Mouse (Mus musculus) myocyte (in vitro differentiated cells): ENCODE measurements around the gene Fars2.

Experiments used
- CEBPB ChIP-seq: IDR thresholded peaks from 2 replicates; pipeline ENCODE4 v1.6.1; 2011; ENCODE audit warnings: mild to moderate bottlenecking, moderate library complexity; ENCODE audit not compliant: poor library complexity, insufficient read depth, severe bottlenecking
- E2F4 ChIP-seq: IDR thresholded peaks from one replicate; pipeline ENCODE4 v1.6.1; 2011; ENCODE audit warnings: mild to moderate bottlenecking, control low read depth, moderate library complexity; ENCODE audit not compliant: insufficient read depth
- MYOD1 ChIP-seq, 3 experiments: IDR thresholded peaks; one replicate each; pipeline ENCODE4 v1.6.1; 2011; ENCODE audit warnings: control low read depth in 2 of 3, low read depth in 2 of 3, mild to moderate bottlenecking in 2 of 3, moderate library complexity in 1 of 3; ENCODE audit not compliant: insufficient read length in 2 of 3, control insufficient read depth in 1 of 3
- POLR2A ChIP-seq: IDR thresholded peaks from one replicate; pipeline ENCODE4 v1.6.1; 2011; ENCODE audit warnings: low read depth, mild to moderate bottlenecking, control low read depth, moderate library complexity; ENCODE audit not compliant: insufficient read length
- POLR2AphosphoS2 ChIP-seq: IDR thresholded peaks from one replicate; pipeline ENCODE4 v1.6.1; 2011; ENCODE audit warnings: low read depth, control low read depth; ENCODE audit not compliant: insufficient read length
- REST ChIP-seq: IDR thresholded peaks from one replicate; pipeline ENCODE4 v1.6.1; 2011; ENCODE audit warnings: mild to moderate bottlenecking, control low read depth, moderate library complexity; ENCODE audit not compliant: insufficient read depth, insufficient read length
- SRF ChIP-seq: IDR thresholded peaks from one replicate; pipeline ENCODE4 v1.6.1; 2011; ENCODE audit warnings: low read depth; ENCODE audit not compliant: control insufficient read depth, insufficient read length
- TCF12 ChIP-seq: IDR thresholded peaks from one replicate; pipeline ENCODE4 v1.6.1; 2011; ENCODE audit warnings: mild to moderate bottlenecking, control low read depth; ENCODE audit not compliant: poor library complexity, insufficient read depth, severe bottlenecking

- no peak for TF ChIP-seq POLR2AphosphoS2
- TF ChIP-seq MYOD1 (IDR thresholded peaks at IDR 0.05; ENCODE audit: control insufficient read depth in 1 of 3, insufficient read length in 2 of 3, low read depth in 2 of 3) = no peak
- TF ChIP-seq TCF12 = no peak
- no peak for TF ChIP-seq POLR2A
- no peak for TF ChIP-seq REST
- TF ChIP-seq SRF = no peak
- no peak for TF ChIP-seq CEBPB
- no peak for TF ChIP-seq E2F4
Measured at GRCm38 (mm10) chr13:36505730-36506129, 388.5 kb downstream of the Fars2 start.
